Mouse (Mus musculus) T-cell, adult 66 days (primary cell): Measurements from ENCODE around the gene Dnajc15. TPM values are rescaled to one million over a fixed set of nuclear protein-coding genes. Genes with fewer than 3 reads are reported as not detected.

Source experiments
- total RNA-seq, 2 experiments: library from RNA; stranded (reverse); gene quantifications; 3 replicates in 1 of 2; 4 replicates in 1 of 2; pipeline ENCODE4 v1.2.4; 2023

Gene Dnajc15
- 10 to 100 TPM; 64.1 to 69.6 TPM for total RNA-seq

DNA sequence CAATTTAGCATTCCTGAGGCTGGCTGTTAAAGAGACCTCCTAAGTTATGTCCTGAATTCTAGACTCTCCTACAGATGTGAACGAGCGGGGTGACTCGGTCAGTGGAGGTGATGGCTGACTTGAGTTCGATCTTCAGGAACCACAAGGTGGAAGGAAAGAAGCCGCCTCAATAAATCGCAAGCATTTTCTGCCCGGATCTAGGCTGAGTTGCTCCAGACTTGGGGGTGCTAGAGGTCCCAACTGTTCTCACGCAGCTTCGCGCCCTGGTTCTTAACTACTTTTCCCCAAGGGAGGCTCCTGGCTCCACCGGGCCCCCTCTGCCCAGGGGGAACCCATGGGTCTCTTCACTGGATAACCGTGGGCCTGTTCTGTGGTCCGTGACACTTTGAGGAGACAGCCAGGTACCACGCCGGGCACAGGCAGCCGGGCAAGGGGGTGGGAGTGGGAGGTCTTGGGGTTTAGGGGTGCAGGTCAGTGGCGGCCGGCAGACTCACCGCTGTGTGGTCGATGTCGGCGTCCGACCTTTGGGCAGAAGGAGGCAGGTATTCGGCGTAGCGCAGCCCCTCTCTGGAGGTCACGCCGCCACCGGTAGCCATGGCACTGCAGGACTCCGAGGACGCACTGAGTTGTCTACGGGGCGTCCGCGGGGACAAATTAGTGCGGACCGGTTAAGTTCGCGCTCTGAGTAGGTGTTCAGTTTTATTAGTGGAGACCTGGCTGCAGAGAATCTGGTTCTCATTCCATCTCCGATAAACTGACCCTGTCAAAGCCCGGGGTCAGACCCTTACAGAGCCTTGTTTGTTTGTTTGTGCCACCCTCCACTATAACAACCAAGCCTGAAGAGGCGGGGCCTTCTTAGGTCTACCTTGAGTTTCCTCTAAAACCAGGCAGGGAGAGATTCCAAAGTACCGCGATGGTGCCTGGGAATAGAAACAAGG is at the start of gene Dnajc15:
Gene Dnajc15 (minus strand): TSS at position 822 of the 938 bp plus-strand sequence.

DNA sequence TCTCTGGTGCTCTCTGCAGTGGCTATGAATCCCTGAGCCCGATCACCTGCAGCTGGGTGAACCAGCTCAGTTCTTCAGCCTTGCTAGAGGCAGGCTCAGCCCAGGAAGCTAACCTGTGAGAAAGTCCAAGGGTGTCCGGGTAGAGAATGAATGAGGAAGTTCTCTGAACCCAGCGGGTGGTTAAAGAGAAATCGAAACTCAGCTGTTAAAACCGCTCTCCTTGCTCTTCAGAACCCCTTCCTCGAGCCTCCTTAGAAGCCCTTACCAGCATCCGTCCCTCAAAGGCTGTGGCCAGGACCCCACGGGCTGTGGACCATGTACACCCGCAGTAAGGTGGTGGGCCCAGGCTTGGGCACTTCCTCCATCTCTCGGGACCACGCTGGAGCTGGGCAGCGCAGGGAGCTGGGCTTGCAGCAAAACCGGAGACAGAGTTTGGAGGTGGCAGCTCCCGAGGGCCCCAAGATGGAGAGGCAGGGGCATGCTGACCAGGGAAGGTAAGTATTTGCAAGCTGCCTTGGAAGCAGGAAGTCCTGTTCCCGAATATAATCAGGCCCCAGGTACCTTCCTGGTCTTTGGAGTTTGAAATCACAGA is 29.3 kb upstream of the Dnajc15 start, which contains the start of gene Epsti1:
Gene Epsti1 (plus strand): TSS at position 69 of the 592 bp plus-strand sequence.

Other genes with a start within 250 kb of the Dnajc15 start
- gene Epsti1, start 29.1 kb upstream of the Dnajc15 start, total RNA-seq: 10 to 100 TPM; 72.4 to 93.3 TPM
- gene Fam216b, start 213.9 kb upstream of the Dnajc15 start, total RNA-seq: not detected